Mouse (Mus musculus) limb, embryonic 13.5 days (tissue): Measurements from ENCODE around the gene Cyp26a1. TPM values are rescaled to one million over a fixed set of nuclear protein-coding genes. Genes with fewer than 3 reads are reported as not detected.
A peak's percentile ranks its signal among the peaks of the same experiment; 100 is the strongest.

Source experiments
- ATAC-seq: fragments of 200-750 bp; cut with Nextera tagmentation; 2 replicates; pipeline ENCODE4 v1.8.0; 2017; ENCODE audit warnings: low read depth, moderate number of reproducible peaks, moderate TSS enrichment; ENCODE audit not compliant: low FRiP score
- H3K27ac ChIP-seq: fragments of 300-500 bp; sonication (generic); 2 replicates; pipeline ENCODE4 v1.5.1; 2015; ENCODE audit warnings: inconsistent platforms, mild to moderate bottlenecking, moderate library complexity
- H3K27me3 ChIP-seq: fragments of 300-500 bp; sonication (generic); 2 replicates; pipeline ENCODE4 v1.6.1; 2015; ENCODE audit warnings: mild to moderate bottlenecking, inconsistent platforms
- H3K36me3 ChIP-seq: fragments of 300-500 bp; sonication (generic); 2 replicates; pipeline ENCODE4 v1.6.1; 2015; ENCODE audit warnings: inconsistent platforms, mild to moderate bottlenecking, moderate library complexity
- H3K4me1 ChIP-seq: fragments of 300-500 bp; sonication (generic); 2 replicates; pipeline ENCODE4 v1.6.1; 2015; ENCODE audit warnings: inconsistent platforms
- H3K4me2 ChIP-seq: fragments of 300-500 bp; sonication (generic); replicated peaks from 2 replicates; pipeline ENCODE4 v1.6.1; 2015; ENCODE audit warnings: inconsistent platforms, mild to moderate bottlenecking, moderate library complexity
- H3K4me3 ChIP-seq: fragments of 300-500 bp; sonication (generic); 2 replicates; pipeline ENCODE4 v1.5.1; 2015; ENCODE audit warnings: moderate library complexity, mild to moderate bottlenecking, inconsistent platforms
- H3K9ac ChIP-seq: fragments of 300-500 bp; sonication (generic); 2 replicates; pipeline ENCODE4 v1.6.1; 2015; ENCODE audit warnings: mild to moderate bottlenecking, inconsistent platforms
- H3K9me3 ChIP-seq: fragments of 300-500 bp; sonication (generic); 2 replicates; pipeline ENCODE4 v1.6.1; 2016; ENCODE audit warnings: inconsistent platforms
- WGBS: fragments of 180-500 bp; shearing (Covaris S2); methylation state at CpG from one replicate; pipeline ENCODE4 v1.1.7; 2015; 5-methylcytosine and 5-hydroxymethylcytosine counted together
- polyA plus RNA-seq: library from polyadenylated mRNA; unstranded; fragments of >200 nt; fragmentation: Nextera tagmentation; extraction: Ambion mirVana; gene quantifications from 2 replicates; pipeline ENCODE4 v1.2.1, GENCODE M21; 2015

Gene Cyp26a1
- polyA plus RNA-seq, 1 experiment from 2014 or later, result 7.6 TPM

GRCm38 (mm10) chr19:37702377-37703076 is 4.9 kb downstream of the Cyp26a1 start:
- Histone ChIP-seq H3K36me3 (no peaks in the 10 kb centered on the region), H3K4me2 (no peak overlapping the region), H3K4me3 (no peak overlapping the region), H3K9me3 (no peaks in the 10 kb centered on the region), H3K27me3 (peaks cover 66% of the 10 kb centered on the region), H3K27ac (no peak overlapping the region), H3K4me1 (peaks cover 17% of the 10 kb centered on the region), H3K9ac (no peak overlapping the region)
- WGBS, result 69% methylated on average over 21 of the region's 21 CpGs
- ATAC-seq, result no peak

GRCm38 (mm10) chr19:37703902-37704509 is 6.4 kb downstream of the Cyp26a1 start:
- no peak overlapping the region for H3K4me3 ChIP-seq
- no peak overlapping the region for H3K4me2 ChIP-seq
- no peak overlapping the region for H3K27ac ChIP-seq
- ATAC-seq, result peak; percentile 69; the same call in 1 of the 2 replicates
- no peak overlapping the region for H3K9ac ChIP-seq
- WGBS, result 8% methylated on average over 3 of the region's 3 CpGs
- H3K27me3 ChIP-seq, result peaks cover 51% of the 10 kb centered on the region
- no peaks in the 10 kb centered on the region for H3K36me3 ChIP-seq
- no peaks in the 10 kb centered on the region for H3K9me3 ChIP-seq
- H3K4me1 ChIP-seq, result peaks cover 2% of the 10 kb centered on the region

- H3K9me3 ChIP-seq, result no peaks in the 10 kb centered on the region
- peaks cover 34% of the 10 kb centered on the region for H3K27me3 ChIP-seq
- 83% methylated on average over 5 of the region's 5 CpGs for WGBS
- no peak overlapping the region for H3K4me3 ChIP-seq
- no peak overlapping the region for H3K4me2 ChIP-seq
- no peak for ATAC-seq
- no peaks in the 10 kb centered on the region for H3K36me3 ChIP-seq
- no peaks in the 10 kb centered on the region for H3K4me1 ChIP-seq
- no peak overlapping the region for H3K27ac ChIP-seq
- no peak overlapping the region for H3K9ac ChIP-seq
Observed at GRCm38 (mm10) chr19:37705722-37706121, 8.1 kb downstream of the Cyp26a1 start.

- Histone ChIP-seq H3K27ac (no peak overlapping the region), H3K9ac (no peak overlapping the region), H3K27me3 (no peaks in the 10 kb centered on the region), H3K9me3 (no peaks in the 10 kb centered on the region), H3K4me2 (no peak overlapping the region), H3K4me3 (no peak overlapping the region), H3K36me3 (no peaks in the 10 kb centered on the region), H3K4me1 (no peaks in the 10 kb centered on the region)
- WGBS, result 70% methylated on average over 10 of the region's 10 CpGs
- ATAC-seq, result no peak
Observed at GRCm38 (mm10) chr19:37714681-37715080, 17.1 kb downstream of the Cyp26a1 start.

- Histone ChIP-seq H3K4me3 (no peak overlapping the region), H3K9me3 (no peaks in the 10 kb centered on the region), H3K27me3 (no peaks in the 10 kb centered on the region), H3K4me1 (no peaks in the 10 kb centered on the region), H3K36me3 (no peaks in the 10 kb centered on the region), H3K27ac (no peak overlapping the region), H3K4me2 (no peak overlapping the region), H3K9ac (no peak overlapping the region)
- no peak for ATAC-seq
- 67% methylated on average over 1 of the region's 1 CpGs for WGBS
Observed at GRCm38 (mm10) chr19:37715980-37716379, 18.4 kb downstream of the Cyp26a1 start.

- Histone ChIP-seq H3K27me3 (no peaks in the 10 kb centered on the region), H3K4me3 (no peak overlapping the region), H3K4me2 (no peak overlapping the region), H3K27ac (0 out of 2 replicates have a peak overlapping the region, but pooled peaks have one; percentile 33), H3K4me1 (no peaks in the 10 kb centered on the region), H3K9ac (no peak overlapping the region), H3K9me3 (no peaks in the 10 kb centered on the region), H3K36me3 (no peaks in the 10 kb centered on the region)
- 69% methylated on average over 12 of the region's 12 CpGs for WGBS
- ATAC-seq, result no peak
Observed at GRCm38 (mm10) chr19:37716524-37717175, 19.1 kb downstream of the Cyp26a1 start.

GRCm38 (mm10) chr19:37719166-37719565 is 21.6 kb downstream of the Cyp26a1 start:
- H3K9me3 ChIP-seq, result no peaks in the 10 kb centered on the region
- 16% methylated on average over 1 of the region's 1 CpGs for WGBS

GRCm38 (mm10) chr19:37724591-37724990 is 27.0 kb downstream of the Cyp26a1 start:
- Histone ChIP-seq H3K4me3 (no peak overlapping the region), H3K27me3 (no peaks in the 10 kb centered on the region), H3K4me2 (no peak overlapping the region), H3K4me1 (no peaks in the 10 kb centered on the region), H3K9ac (no peak overlapping the region), H3K36me3 (no peaks in the 10 kb centered on the region), H3K27ac (no peak overlapping the region), H3K9me3 (no peaks in the 10 kb centered on the region)
- 96% methylated on average over 5 of the region's 5 CpGs for WGBS
- no peak for ATAC-seq

More at GRCm38 (mm10) chr19:37719166-37719565, 21.6 kb downstream of the Cyp26a1 start:
- H3K4me1 ChIP-seq, result no peaks in the 10 kb centered on the region
- H3K4me3 ChIP-seq, result no peak overlapping the region
- no peak overlapping the region for H3K4me2 ChIP-seq
- ATAC-seq, result no peak
- H3K27me3 ChIP-seq, result no peaks in the 10 kb centered on the region
- H3K36me3 ChIP-seq, result no peaks in the 10 kb centered on the region
- H3K27ac ChIP-seq, result no peak overlapping the region
- no peak overlapping the region for H3K9ac ChIP-seq

- Histone ChIP-seq H3K4me1 (no peaks in the 10 kb centered on the region), H3K36me3 (no peaks in the 10 kb centered on the region), H3K9ac (no peak overlapping the region), H3K4me2 (no peak overlapping the region), H3K27me3 (no peaks in the 10 kb centered on the region), H3K9me3 (no peaks in the 10 kb centered on the region), H3K4me3 (no peak overlapping the region), H3K27ac (no peak overlapping the region)
- WGBS, result 86% methylated on average over 7 of the region's 7 CpGs
- ATAC-seq, result no peak
Observed at GRCm38 (mm10) chr19:37726585-37726984, 29.0 kb downstream of the Cyp26a1 start.

- Histone ChIP-seq H3K9me3 (no peaks in the 10 kb centered on the region), H3K4me2 (no peak overlapping the region), H3K27ac (no peak overlapping the region), H3K4me3 (no peak overlapping the region), H3K9ac (no peak overlapping the region), H3K27me3 (no peaks in the 10 kb centered on the region), H3K36me3 (no peaks in the 10 kb centered on the region), H3K4me1 (no peaks in the 10 kb centered on the region)
- no peak for ATAC-seq
- WGBS, result 87% methylated on average over 2 of the region's 2 CpGs
Observed at GRCm38 (mm10) chr19:37727366-37727765, 29.8 kb downstream of the Cyp26a1 start.

GRCm38 (mm10) chr19:37735426-37735825 is 37.8 kb downstream of the Cyp26a1 start:
- H3K9ac ChIP-seq, result no peak overlapping the region
- H3K36me3 ChIP-seq, result no peaks in the 10 kb centered on the region
- no peaks in the 10 kb centered on the region for H3K9me3 ChIP-seq
- 88% methylated on average over 8 of the region's 8 CpGs for WGBS
- H3K27me3 ChIP-seq, result no peaks in the 10 kb centered on the region
- no peak overlapping the region for H3K4me2 ChIP-seq
- no peak for ATAC-seq
- H3K4me3 ChIP-seq, result no peak overlapping the region
- H3K4me1 ChIP-seq, result peaks cover 8% of the 10 kb centered on the region; the same call in 1 of the 2 replicates
- H3K27ac ChIP-seq, result no peak overlapping the region

GRCm38 (mm10) chr19:37738575-37738974 is 41.0 kb downstream of the Cyp26a1 start:
- no peak overlapping the region for H3K4me3 ChIP-seq
- no peak overlapping the region for H3K27ac ChIP-seq
- no peak overlapping the region for H3K4me2 ChIP-seq
- peaks cover 8% of the 10 kb centered on the region; the same call in 1 of the 2 replicates for H3K4me1 ChIP-seq
- no peaks in the 10 kb centered on the region for H3K27me3 ChIP-seq
- no peaks in the 10 kb centered on the region for H3K36me3 ChIP-seq
- 87% methylated on average over 3 of the region's 3 CpGs for WGBS
- no peaks in the 10 kb centered on the region for H3K9me3 ChIP-seq
- H3K9ac ChIP-seq, result no peak overlapping the region
- ATAC-seq, result no peak
